Mouse (Mus musculus) hindbrain, embryonic 16.5 days (tissue): ENCODE measurements at regions not wholly inside any gene's neighbourhood (a gene's known extent, or its start where the extent isn't known, plus 50 kb on each side); places are given as distances from the start of the nearest gene placed in this dataset.
"Not testable (repeated sequence)": the region's sequence is repeated elsewhere in the genome, so short reads cannot be mapped to it uniquely, and the experiment has no call there.

Experiments
- ATAC-seq: fragments of 200-750 bp; cut with Nextera tagmentation; 2 replicates; pipeline ENCODE4 v1.8.0; 2017; ENCODE audit warnings: moderate TSS enrichment, moderate library complexity
- H3K27ac ChIP-seq: fragments of 300-500 bp; sonication (generic); 2 replicates; pipeline ENCODE4 v1.5.1; 2014; ENCODE audit warnings: low read depth, mild to moderate bottlenecking, control low read depth, low read length, moderate library complexity
- H3K27me3 ChIP-seq: fragments of 300-500 bp; sonication (generic); replicated peaks from 2 replicates; pipeline ENCODE4 v1.6.1; 2014; ENCODE audit warnings: low read length; ENCODE audit not compliant: control insufficient read depth, insufficient read depth
- H3K36me3 ChIP-seq: fragments of 300-500 bp; sonication (generic); 2 replicates; pipeline ENCODE4 v1.6.1; 2014; ENCODE audit warnings: mild to moderate bottlenecking, low read length, moderate library complexity, mixed read lengths; ENCODE audit not compliant: control insufficient read depth, insufficient read depth
- H3K4me1 ChIP-seq: fragments of 300-500 bp; sonication (generic); 2 replicates; pipeline ENCODE4 v1.6.1; 2014; ENCODE audit warnings: low read depth, low read length; ENCODE audit not compliant: control insufficient read depth, insufficient read depth
- H3K4me2 ChIP-seq: fragments of 300-500 bp; sonication (generic); 2 replicates; pipeline ENCODE4 v1.6.1; 2014; ENCODE audit warnings: mild to moderate bottlenecking, low read length, control low read depth, moderate library complexity
- H3K4me3 ChIP-seq: fragments of 300-500 bp; sonication (generic); 2 replicates; pipeline ENCODE4 v1.5.1; 2014; ENCODE audit warnings: mild to moderate bottlenecking, low read length, control low read depth, moderate library complexity
- H3K9ac ChIP-seq: fragments of 300-500 bp; sonication (generic); 2 replicates; pipeline ENCODE4 v1.6.1; 2014; ENCODE audit warnings: low read depth, mild to moderate bottlenecking, control low read depth, low read length, moderate library complexity
- H3K9me3 ChIP-seq: fragments of 300-500 bp; sonication (generic); 2 replicates; pipeline ENCODE4 v1.6.1; 2014; ENCODE audit warnings: mild to moderate bottlenecking, low read length, moderate library complexity; ENCODE audit not compliant: control insufficient read depth
- WGBS: fragments of 180-500 bp; shearing (Covaris S2); extraction: QIAGEN DNeasy Blood & Tissue Kit; methylation state at CpG from one replicate; pipeline ENCODE4 v1.1.7; 2014; 5-methylcytosine and 5-hydroxymethylcytosine counted together

DNA sequence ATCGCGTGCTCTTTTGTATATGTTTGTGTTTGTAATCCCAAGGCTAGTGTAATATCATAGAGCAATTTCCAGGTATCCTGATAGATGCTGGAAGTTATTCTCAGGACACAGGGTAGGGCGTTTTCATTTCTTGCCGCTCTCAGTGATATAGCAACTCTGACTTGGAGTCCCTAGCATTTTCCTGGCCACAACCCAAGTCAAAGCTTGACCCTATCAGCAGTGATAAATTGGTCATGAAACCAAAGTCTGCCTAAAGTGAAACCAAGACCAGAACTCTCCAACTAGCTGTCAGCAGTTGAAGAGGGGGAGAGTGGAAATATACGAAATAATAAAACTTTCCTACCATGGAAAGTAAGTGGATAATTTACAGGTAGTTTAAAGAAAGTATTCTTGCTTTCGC, 77.7 kb upstream of the Dyrk2 start:
- no peak overlapping the region for H3K4me3 ChIP-seq
- no peak overlapping the region for H3K27ac ChIP-seq
- H3K9me3 ChIP-seq: no peaks in the 10 kb centered on the region
- no peaks in the 10 kb centered on the region for H3K36me3 ChIP-seq
- H3K9ac ChIP-seq: no peak overlapping the region
- 87% methylated on average over 6 of the region's 6 CpGs for WGBS
- H3K4me2 ChIP-seq: no peak overlapping the region
- no peaks in the 10 kb centered on the region for H3K27me3 ChIP-seq
- no peaks in the 10 kb centered on the region for H3K4me1 ChIP-seq
- no peak for ATAC-seq

DNA sequence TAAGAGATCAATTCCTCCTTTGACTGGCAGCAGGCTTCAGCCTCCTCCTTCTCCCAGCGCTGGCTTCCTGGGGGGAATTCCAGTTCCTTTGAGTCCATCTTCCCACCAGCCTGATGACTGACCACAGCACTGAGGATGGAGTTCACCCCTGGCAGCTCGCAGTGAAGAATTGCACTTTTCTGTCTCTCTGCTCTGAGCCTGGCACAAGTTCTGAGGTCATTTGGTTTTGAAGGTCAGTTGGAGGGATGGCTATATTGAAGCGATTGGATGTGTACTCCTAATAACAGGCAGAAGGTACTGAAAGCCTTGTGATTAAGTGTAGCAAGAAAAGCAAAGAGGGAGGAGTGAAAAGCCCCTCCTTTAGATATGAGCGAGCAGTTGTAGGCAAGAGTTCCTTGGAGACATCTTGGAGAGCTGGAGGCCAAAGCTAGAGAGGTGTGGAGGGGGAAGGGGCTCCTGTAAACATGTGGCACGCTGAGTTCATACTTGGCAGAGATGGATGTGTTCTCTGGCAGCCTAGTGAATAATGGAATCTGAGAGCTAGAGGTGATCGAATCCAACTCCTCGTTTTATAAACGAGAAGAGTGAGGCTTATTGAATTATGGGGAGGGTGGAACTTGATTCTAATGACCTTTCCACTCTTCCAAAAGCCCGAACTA, 77.1 kb upstream of the Dyrk2 start:
- H3K4me1 ChIP-seq: no peaks in the 10 kb centered on the region
- WGBS: 73% methylated on average over 9 of the region's 9 CpGs
- H3K9ac ChIP-seq: no peak overlapping the region
- H3K4me2 ChIP-seq: no peak overlapping the region
- no peak overlapping the region for H3K4me3 ChIP-seq
- no peak for ATAC-seq
- no peak overlapping the region for H3K27ac ChIP-seq
- no peaks in the 10 kb centered on the region for H3K27me3 ChIP-seq
- no peaks in the 10 kb centered on the region for H3K36me3 ChIP-seq
- no peaks in the 10 kb centered on the region for H3K9me3 ChIP-seq

DNA sequence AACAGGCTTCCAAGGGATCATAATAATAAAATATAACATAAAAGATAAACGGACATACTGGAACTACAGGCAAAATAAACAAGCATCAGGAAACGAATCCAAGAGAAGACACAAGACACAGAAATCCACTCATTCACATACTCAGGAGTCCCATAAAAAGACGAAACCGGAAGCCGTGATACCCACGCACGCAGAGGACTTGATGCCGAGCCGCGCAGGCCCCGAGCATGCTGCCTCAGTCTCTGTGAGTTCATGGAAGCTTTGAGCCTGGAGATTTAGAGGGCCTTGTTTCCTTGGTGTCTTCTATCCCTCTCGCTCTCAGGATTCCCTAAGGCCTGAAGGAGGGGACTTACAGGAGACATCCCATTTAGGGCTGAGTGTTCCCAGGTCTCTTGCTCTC, 57.3 kb upstream of the Dyrk2 start:
- H3K27ac ChIP-seq: no peak overlapping the region
- no peak overlapping the region for H3K4me2 ChIP-seq
- 93% methylated on average over 12 of the region's 12 CpGs for WGBS

GRCm38 (mm10) chr10:118923473-118924185, 53.6 kb upstream of the Dyrk2 start:
- Histone ChIP-seq H3K4me1 (no peaks in the 10 kb centered on the region), H3K27ac (no peak overlapping the region), H3K36me3 (no peaks in the 10 kb centered on the region), H3K9me3 (no peaks in the 10 kb centered on the region), H3K4me2 (no peak overlapping the region), H3K27me3 (no peaks in the 10 kb centered on the region; the same call in 1 of the 2 replicates), H3K9ac (no peak overlapping the region), H3K4me3 (no peak overlapping the region)
- WGBS: 72% methylated on average over 15 of the region's 15 CpGs
- no peak for ATAC-seq

More for the DNA sequence above, 57.3 kb upstream of the Dyrk2 start:
- Histone ChIP-seq H3K27me3 (no peaks in the 10 kb centered on the region), H3K9ac (no peak overlapping the region), H3K9me3 (no peaks in the 10 kb centered on the region), H3K36me3 (no peaks in the 10 kb centered on the region), H3K4me3 (no peak overlapping the region), H3K4me1 (no peaks in the 10 kb centered on the region)
- ATAC-seq: no peak

GRCm38 (mm10) chr10:118922120-118922519, 52.1 kb upstream of the Dyrk2 start:
- H3K36me3 ChIP-seq, H3K27me3 ChIP-seq, H3K4me3 ChIP-seq, H3K4me1 ChIP-seq, H3K27ac ChIP-seq, H3K4me2 ChIP-seq, H3K9ac ChIP-seq, ATAC-seq, H3K9me3 ChIP-seq: not testable (repeated sequence)
